Mouse (Mus musculus): Measurements from ENCODE around the gene Foxn3. TPM values are rescaled to one million over a fixed set of nuclear protein-coding genes. Genes with fewer than 3 reads are reported as not detected.

Foxn3 gene
- polyA plus RNA-seq, 1 experiment = 5.8 TPM

GRCm38 (mm10) chr12:99609643-99610042 is 46.3 kb upstream of the Foxn3 start:
- TF ChIP-seq REST (IDR thresholded peaks at IDR 0.05; ENCODE audit: insufficient read depth, insufficient read length) (no peak), USF1 (IDR thresholded peaks at IDR 0.05; ENCODE audit: low read depth) (peak; percentile 48), MYOG (IDR thresholded peaks at IDR 0.05; ENCODE audit: control insufficient read depth in 1 of 3, insufficient read depth in 1 of 3, insufficient read length in 2 of 3, low read depth in 2 of 3) (no peak), CEBPB (IDR thresholded peaks at IDR 0.05; ENCODE audit: insufficient read depth, poor library complexity, severe bottlenecking) (no peak)
- no peaks in the 10 kb centered on the region for H3K36me3 ChIP-seq (ENCODE audit: control insufficient read depth, insufficient read depth)
- H3K27me3 ChIP-seq (ENCODE audit: control insufficient read depth, insufficient read depth, insufficient read length) = peaks cover 9% of the 10 kb centered on the region
- H3K79me2 ChIP-seq (ENCODE audit: control insufficient read depth, insufficient read depth) = no peaks in the 10 kb centered on the region
- no peak overlapping the region for H3K4me2 ChIP-seq (ENCODE audit: low read depth)
- H3ac ChIP-seq (ENCODE audit: control insufficient read depth, insufficient read length) = no peak overlapping the region
- no peak overlapping the region for H3K4me3 ChIP-seq

- no peak overlapping the region for H3K4me2 ChIP-seq (ENCODE audit: low read depth)
- TF ChIP-seq POLR2A (IDR thresholded peaks at IDR 0.05; ENCODE audit: insufficient read length, low read depth) = no peak
- TF ChIP-seq MYOG (IDR thresholded peaks at IDR 0.05; ENCODE audit: control insufficient read depth in 1 of 3, insufficient read depth in 1 of 3, insufficient read length in 2 of 3, low read depth in 2 of 3) = no peak
- no peak for TF ChIP-seq TCF12 (IDR thresholded peaks at IDR 0.05; ENCODE audit: insufficient read depth, poor library complexity, severe bottlenecking)
- no peak for TF ChIP-seq MAX (IDR thresholded peaks at IDR 0.05; ENCODE audit: low read depth)
- no peak for TF ChIP-seq MYOD1 (IDR thresholded peaks at IDR 0.05; ENCODE audit: control insufficient read depth in 1 of 3, insufficient read length in 2 of 3, low read depth in 2 of 3)
- no peak for TF ChIP-seq TCF3 (IDR thresholded peaks at IDR 0.05; ENCODE audit: insufficient read length, low read depth)
- TF ChIP-seq USF1 (IDR thresholded peaks at IDR 0.05; ENCODE audit: low read depth) = no peak
- no peak for TF ChIP-seq POLR2AphosphoS2 (IDR thresholded peaks at IDR 0.05; ENCODE audit: insufficient read length, low read depth)
- TF ChIP-seq SRF (IDR thresholded peaks at IDR 0.05; ENCODE audit: control insufficient read depth, insufficient read length, low read depth) = no peak
- no peak for TF ChIP-seq E2F4 (IDR thresholded peaks at IDR 0.05; ENCODE audit: insufficient read depth)
- no peak for TF ChIP-seq REST (IDR thresholded peaks at IDR 0.05; ENCODE audit: insufficient read depth, insufficient read length)
- TF ChIP-seq CEBPB (IDR thresholded peaks at IDR 0.05; ENCODE audit: insufficient read depth, poor library complexity, severe bottlenecking) = no peak
- H3K36me3 ChIP-seq (ENCODE audit: control insufficient read depth, insufficient read depth) = no peaks in the 10 kb centered on the region
- no peaks in the 10 kb centered on the region for H3K79me2 ChIP-seq (ENCODE audit: control insufficient read depth, insufficient read depth)
- H3K27me3 ChIP-seq (ENCODE audit: control insufficient read depth, insufficient read depth, insufficient read length) = peaks cover 9% of the 10 kb centered on the region
- H3K4me3 ChIP-seq = no peak overlapping the region
- no peak overlapping the region for H3ac ChIP-seq (ENCODE audit: control insufficient read depth, insufficient read length)
These were observed 45.0 kb upstream of the Foxn3 start for GRCm38 (mm10) chr12:99608279-99608955.

- H3K4me3 ChIP-seq = no peak overlapping the region
- no peak overlapping the region for H3K4me2 ChIP-seq (ENCODE audit: low read depth)
- TF ChIP-seq SRF (IDR thresholded peaks at IDR 0.05; ENCODE audit: control insufficient read depth, insufficient read length, low read depth) (no peak), TCF12 (IDR thresholded peaks at IDR 0.05; ENCODE audit: insufficient read depth, poor library complexity, severe bottlenecking) (no peak), USF1 (IDR thresholded peaks at IDR 0.05; ENCODE audit: low read depth) (no peak), TCF3 (IDR thresholded peaks at IDR 0.05; ENCODE audit: insufficient read length, low read depth) (no peak)
- H3K79me2 ChIP-seq (ENCODE audit: control insufficient read depth, insufficient read depth) = no peaks in the 10 kb centered on the region
- H3K27me3 ChIP-seq (ENCODE audit: control insufficient read depth, insufficient read depth, insufficient read length) = peaks cover 5% of the 10 kb centered on the region
- no peak overlapping the region for H3ac ChIP-seq (ENCODE audit: control insufficient read depth, insufficient read length)
- H3K36me3 ChIP-seq (ENCODE audit: control insufficient read depth, insufficient read depth) = no peaks in the 10 kb centered on the region
These were observed 40.0 kb upstream of the Foxn3 start for GRCm38 (mm10) chr12:99603381-99603780.

- no peaks in the 10 kb centered on the region for H3K36me3 ChIP-seq (ENCODE audit: control insufficient read depth, insufficient read depth)
- no peak overlapping the region for H3K4me2 ChIP-seq (ENCODE audit: low read depth)
- H3K27me3 ChIP-seq (ENCODE audit: control insufficient read depth, insufficient read depth, insufficient read length) = peaks cover 5% of the 10 kb centered on the region
- H3K4me3 ChIP-seq = no peak overlapping the region
- no peaks in the 10 kb centered on the region for H3K79me2 ChIP-seq (ENCODE audit: control insufficient read depth, insufficient read depth)
- TF ChIP-seq MAX (IDR thresholded peaks at IDR 0.05; ENCODE audit: low read depth) = no peak
- no peak for TF ChIP-seq TCF3 (IDR thresholded peaks at IDR 0.05; ENCODE audit: insufficient read length, low read depth)
- no peak for TF ChIP-seq POLR2AphosphoS2 (IDR thresholded peaks at IDR 0.05; ENCODE audit: insufficient read length, low read depth)
- TF ChIP-seq SRF (IDR thresholded peaks at IDR 0.05; ENCODE audit: control insufficient read depth, insufficient read length, low read depth) = no peak
- TF ChIP-seq MYOG (IDR thresholded peaks at IDR 0.05; ENCODE audit: control insufficient read depth in 1 of 3, insufficient read depth in 1 of 3, insufficient read length in 2 of 3, low read depth in 2 of 3) = no peak
- no peak for TF ChIP-seq REST (IDR thresholded peaks at IDR 0.05; ENCODE audit: insufficient read depth, insufficient read length)
- no peak for TF ChIP-seq CEBPB (IDR thresholded peaks at IDR 0.05; ENCODE audit: insufficient read depth, poor library complexity, severe bottlenecking)
- TF ChIP-seq USF1 (IDR thresholded peaks at IDR 0.05; ENCODE audit: low read depth) = no peak
- TF ChIP-seq E2F4 (IDR thresholded peaks at IDR 0.05; ENCODE audit: insufficient read depth) = no peak
- TF ChIP-seq MYOD1 (IDR thresholded peaks at IDR 0.05; ENCODE audit: control insufficient read depth in 1 of 3, insufficient read length in 2 of 3, low read depth in 2 of 3) = no peak
- no peak for TF ChIP-seq POLR2A (IDR thresholded peaks at IDR 0.05; ENCODE audit: insufficient read length, low read depth)
- no peak for TF ChIP-seq TCF12 (IDR thresholded peaks at IDR 0.05; ENCODE audit: insufficient read depth, poor library complexity, severe bottlenecking)
- H3ac ChIP-seq (ENCODE audit: control insufficient read depth, insufficient read length) = no peak overlapping the region
These were observed 38.5 kb upstream of the Foxn3 start for GRCm38 (mm10) chr12:99601841-99602240.

- Histone ChIP-seq H3K36me3 (ENCODE audit: control insufficient read depth, insufficient read depth) (no peaks in the 10 kb centered on the region), H3K4me3 (no peak overlapping the region), H3K4me2 (ENCODE audit: low read depth) (no peak overlapping the region), H3K27me3 (ENCODE audit: control insufficient read depth, insufficient read depth, insufficient read length) (peaks cover 5% of the 10 kb centered on the region), H3K79me2 (ENCODE audit: control insufficient read depth, insufficient read depth) (no peaks in the 10 kb centered on the region), H3ac (ENCODE audit: control insufficient read depth, insufficient read length) (no peak overlapping the region)
- TF ChIP-seq TCF12 (IDR thresholded peaks at IDR 0.05; ENCODE audit: insufficient read depth, poor library complexity, severe bottlenecking) = no peak
- TF ChIP-seq TCF3 (IDR thresholded peaks at IDR 0.05; ENCODE audit: insufficient read length, low read depth) = no peak
- no peak for TF ChIP-seq POLR2AphosphoS2 (IDR thresholded peaks at IDR 0.05; ENCODE audit: insufficient read length, low read depth)
- TF ChIP-seq REST (IDR thresholded peaks at IDR 0.05; ENCODE audit: insufficient read depth, insufficient read length) = no peak
- TF ChIP-seq CEBPB (IDR thresholded peaks at IDR 0.05; ENCODE audit: insufficient read depth, poor library complexity, severe bottlenecking) = no peak
- TF ChIP-seq SRF (IDR thresholded peaks at IDR 0.05; ENCODE audit: control insufficient read depth, insufficient read length, low read depth) = no peak
- no peak for TF ChIP-seq MYOG (IDR thresholded peaks at IDR 0.05; ENCODE audit: control insufficient read depth in 1 of 3, insufficient read depth in 1 of 3, insufficient read length in 2 of 3, low read depth in 2 of 3)
- no peak for TF ChIP-seq POLR2A (IDR thresholded peaks at IDR 0.05; ENCODE audit: insufficient read length, low read depth)
- TF ChIP-seq MYOD1 (IDR thresholded peaks at IDR 0.05; ENCODE audit: control insufficient read depth in 1 of 3, insufficient read length in 2 of 3, low read depth in 2 of 3) = no peak
- no peak for TF ChIP-seq E2F4 (IDR thresholded peaks at IDR 0.05; ENCODE audit: insufficient read depth)
- no peak for TF ChIP-seq USF1 (IDR thresholded peaks at IDR 0.05; ENCODE audit: low read depth)
- TF ChIP-seq MAX (IDR thresholded peaks at IDR 0.05; ENCODE audit: low read depth) = no peak
These were observed 38.0 kb upstream of the Foxn3 start for GRCm38 (mm10) chr12:99601392-99601791.

Data from myocyte (in vitro differentiated cells).